Mouse (Mus musculus): Measurements from ENCODE around the gene Atp2b1. TPM values are rescaled to one million over a fixed set of nuclear protein-coding genes. Genes with fewer than 3 reads are reported as not detected.

The Atp2b1 gene
- polyA plus RNA-seq, 1 experiment from 2014 or later, result 90.4 TPM

DNA sequence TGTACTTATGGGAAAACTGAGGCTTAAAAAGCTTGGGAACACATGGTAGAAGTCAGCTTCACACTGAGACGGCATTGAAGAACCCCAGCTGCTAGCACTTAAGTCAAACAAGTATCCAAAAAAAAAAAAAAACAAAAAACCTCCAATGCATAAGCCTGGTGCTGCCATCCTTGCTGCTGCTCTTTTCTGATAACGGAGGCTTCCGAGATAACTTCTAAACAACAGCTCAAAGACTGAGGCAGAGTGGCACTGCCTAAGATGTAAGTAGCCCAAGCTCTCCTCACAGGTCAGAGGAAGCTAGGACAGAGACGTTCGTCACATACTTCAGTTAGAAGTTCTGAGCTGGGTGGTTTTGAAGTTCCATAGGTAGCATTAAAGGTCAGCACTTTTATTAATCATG lies 113.3 kb downstream of the Atp2b1 start:
- Histone ChIP-seq H3K9me3 (no peaks in the 10 kb centered on the region), H3K4me1 (replicated peaks) (no peaks in the 10 kb centered on the region), H3K4me3 (no peak overlapping the region), H3K36me3 (peaks cover 32% of the 10 kb centered on the region), H3K27ac (no peak overlapping the region), H3K27me3 (ENCODE audit: insufficient read depth, poor library complexity, severe bottlenecking) (no peaks in the 10 kb centered on the region)
- 93% methylated on average over 5 of the region's 5 CpGs for WGBS
- DNase-seq (ENCODE audit: low spot score), result no peak

DNA sequence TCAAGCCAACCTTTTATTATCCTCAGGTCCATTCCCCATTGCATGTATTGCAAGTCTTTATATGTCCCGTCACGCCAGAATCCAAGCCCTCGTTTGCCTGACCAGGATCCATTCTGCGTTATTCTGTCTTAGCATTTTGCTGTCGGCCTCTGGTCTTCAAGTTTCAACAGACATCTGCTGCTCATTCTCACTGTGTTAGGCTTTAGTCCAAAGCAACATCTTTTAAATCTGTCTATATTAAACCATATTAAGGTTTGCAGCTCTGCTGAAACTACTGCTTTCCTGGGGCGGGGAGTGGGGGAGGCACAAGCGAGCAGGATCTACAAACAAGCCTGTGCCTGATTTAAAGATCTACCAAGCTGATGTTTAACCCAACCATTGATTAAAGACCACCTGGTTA lies 115.6 kb downstream of the Atp2b1 start:
- H3K27me3 ChIP-seq (ENCODE audit: insufficient read depth, poor library complexity, severe bottlenecking), result no peaks in the 10 kb centered on the region
- no peaks in the 10 kb centered on the region for H3K4me1 ChIP-seq (replicated peaks)
- WGBS, result 92% methylated on average over 7 of the region's 7 CpGs
- peaks cover 21% of the 10 kb centered on the region for H3K36me3 ChIP-seq
- H3K9me3 ChIP-seq, result no peaks in the 10 kb centered on the region
- H3K27ac ChIP-seq, result no peak overlapping the region
- DNase-seq (ENCODE audit: low spot score), result no peak
- no peak overlapping the region for H3K4me3 ChIP-seq

DNA sequence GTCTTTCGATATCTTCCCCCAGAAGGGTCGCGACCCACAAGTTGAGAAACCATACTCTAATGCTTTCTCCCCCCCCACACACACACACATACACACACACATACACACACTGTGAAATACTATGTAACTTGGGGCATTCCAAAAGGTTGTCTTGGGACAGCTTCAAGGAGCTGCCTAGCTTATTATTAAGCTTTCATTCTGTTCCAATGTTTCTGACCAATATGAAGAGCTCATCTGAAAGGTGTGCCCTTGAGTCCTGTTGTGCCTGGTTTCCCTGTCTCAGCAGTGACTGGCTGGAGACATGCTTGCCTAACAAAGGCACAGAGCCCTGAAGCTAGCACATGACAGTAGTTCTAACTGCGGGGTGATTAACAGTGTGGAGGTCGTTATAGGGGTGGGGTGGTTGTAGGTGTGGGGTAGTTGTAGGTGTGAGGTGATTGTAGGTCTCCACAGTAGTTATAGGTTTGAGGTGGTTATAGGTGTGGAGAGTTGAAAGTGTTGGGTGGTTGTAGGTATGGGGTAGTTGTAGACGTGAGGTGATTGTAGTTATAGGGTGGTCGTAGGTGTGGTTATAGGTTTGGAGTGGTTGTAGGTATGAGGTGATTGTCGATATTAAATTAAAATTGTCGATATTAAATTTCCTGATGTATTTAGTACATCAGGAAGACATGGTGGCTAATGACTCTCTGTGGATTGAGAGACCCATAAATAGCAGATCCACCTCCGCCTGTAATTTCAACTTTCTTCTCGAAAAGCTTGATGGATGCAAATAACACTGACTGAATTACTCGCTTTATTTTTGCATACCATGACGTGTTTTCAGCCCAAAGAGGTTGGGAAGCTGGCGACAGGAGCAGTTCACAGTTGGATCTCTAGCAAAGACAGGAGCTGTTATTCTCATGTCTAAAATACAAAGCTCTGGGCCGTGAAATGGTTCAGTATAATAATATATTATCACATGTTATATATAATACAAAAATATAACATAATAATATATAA lies 119.9 kb downstream of the Atp2b1 start:
- WGBS, result 93% methylated on average over 15 of the region's 15 CpGs
- Histone ChIP-seq H3K27ac (no peak overlapping the region), H3K4me1 (replicated peaks) (peaks cover 6% of the 10 kb centered on the region), H3K9me3 (no peaks in the 10 kb centered on the region), H3K27me3 (ENCODE audit: insufficient read depth, poor library complexity, severe bottlenecking) (no peaks in the 10 kb centered on the region), H3K36me3 (no peaks in the 10 kb centered on the region), H3K4me3 (no peak overlapping the region)
- DNase-seq (ENCODE audit: low spot score), result no peak

DNA sequence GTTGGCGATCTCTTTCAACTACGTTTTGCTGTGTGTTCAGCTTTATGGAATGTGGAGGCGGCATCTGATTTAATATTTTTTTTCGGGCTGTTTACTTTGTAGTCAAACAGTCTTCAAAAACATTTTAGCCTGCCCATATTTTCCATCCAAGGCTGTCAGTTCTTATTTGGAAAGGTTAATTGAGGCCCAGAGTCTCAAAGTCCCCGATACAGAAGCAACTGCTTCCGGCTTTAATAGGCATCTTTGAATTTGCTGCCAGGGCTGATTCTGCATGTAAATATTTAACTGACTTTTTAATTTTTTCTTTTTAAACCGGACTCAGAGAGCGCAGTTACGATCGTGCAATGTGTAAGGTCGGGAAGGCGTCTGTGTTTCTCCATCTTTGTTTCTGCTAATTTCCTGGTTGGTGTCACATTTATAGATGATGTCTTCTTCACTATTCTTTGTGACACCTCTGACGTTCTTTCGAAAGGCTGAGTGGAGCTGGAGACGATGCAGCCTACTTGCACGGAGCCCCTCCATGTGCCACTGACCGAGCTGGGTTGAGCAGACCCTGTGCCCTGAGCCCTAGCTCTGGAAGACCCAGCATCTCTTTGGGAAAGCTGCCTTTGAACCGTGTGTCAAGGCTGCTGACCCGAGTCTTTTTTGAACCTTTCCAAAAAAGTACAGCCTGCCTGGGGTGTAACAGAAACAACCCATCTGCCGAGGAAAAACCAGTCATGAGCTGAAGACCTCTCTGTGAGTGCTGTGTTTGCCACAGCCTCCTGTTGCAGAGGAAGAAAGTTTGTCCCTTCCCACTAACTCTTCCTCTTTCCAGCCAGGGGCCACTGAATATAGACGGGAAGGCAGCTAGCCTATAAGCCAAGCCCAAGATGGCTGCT lies 123.2 kb downstream of the Atp2b1 start:
- DNase-seq (ENCODE audit: low spot score), result no peak
- no peaks in the 10 kb centered on the region for H3K27me3 ChIP-seq (ENCODE audit: insufficient read depth, poor library complexity, severe bottlenecking)
- 89% methylated on average over 21 of the region's 21 CpGs for WGBS
- no peaks in the 10 kb centered on the region for H3K36me3 ChIP-seq
- no peak overlapping the region for H3K27ac ChIP-seq
- no peaks in the 10 kb centered on the region for H3K9me3 ChIP-seq
- peaks cover 6% of the 10 kb centered on the region for H3K4me1 ChIP-seq (replicated peaks)
- no peak overlapping the region for H3K4me3 ChIP-seq

DNA sequence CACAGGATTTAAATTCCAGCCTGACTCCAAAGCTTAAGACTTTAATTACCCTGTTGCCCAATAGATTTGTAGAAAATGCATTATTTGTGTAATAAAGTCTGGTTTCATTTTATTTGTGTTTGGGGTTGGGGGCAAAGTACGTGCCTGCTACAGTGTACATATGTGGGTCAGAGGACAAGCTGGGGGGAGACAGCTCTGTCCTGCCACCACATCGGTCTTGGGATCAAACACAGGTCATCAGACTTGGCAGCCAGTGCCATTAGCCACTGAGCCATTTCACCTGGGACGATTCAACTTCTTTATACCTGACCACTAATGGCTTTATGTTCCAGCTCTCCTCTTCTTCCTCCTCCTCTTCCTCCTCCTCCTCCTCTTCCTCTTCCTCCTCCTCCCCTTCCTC lies 124.7 kb downstream of the Atp2b1 start:
- H3K4me3 ChIP-seq, result no peak overlapping the region
- H3K27me3 ChIP-seq (ENCODE audit: insufficient read depth, poor library complexity, severe bottlenecking), result no peaks in the 10 kb centered on the region
- H3K9me3 ChIP-seq, result no peaks in the 10 kb centered on the region
- H3K27ac ChIP-seq, result no peak overlapping the region
- H3K36me3 ChIP-seq, result no peaks in the 10 kb centered on the region
- no peak for DNase-seq (ENCODE audit: low spot score)
- peaks cover 6% of the 10 kb centered on the region for H3K4me1 ChIP-seq (replicated peaks)
- WGBS, result 89% methylated on average over 3 of the region's 3 CpGs

DNA sequence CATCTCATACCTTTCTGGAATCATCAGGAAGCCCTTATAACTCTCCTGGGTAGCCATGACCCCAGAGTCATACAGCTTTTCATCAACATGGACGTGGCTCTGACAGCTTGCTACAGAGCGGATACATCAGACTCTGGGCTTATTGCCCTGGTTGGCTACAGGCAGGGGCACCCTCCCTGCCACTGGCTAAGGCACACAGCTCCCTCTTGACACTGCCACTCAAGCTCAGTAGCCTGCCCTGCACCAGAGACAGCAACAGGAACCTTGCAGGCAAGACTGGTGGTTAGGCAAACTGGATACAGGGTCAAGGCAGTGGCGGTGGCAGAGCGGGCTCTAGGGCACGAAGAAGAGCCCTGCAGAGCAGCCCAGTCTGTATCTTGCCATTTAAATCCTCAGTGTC lies 126.0 kb downstream of the Atp2b1 start:
- Histone ChIP-seq H3K27ac (no peak overlapping the region), H3K4me1 (replicated peaks) (peaks cover 6% of the 10 kb centered on the region), H3K36me3 (no peaks in the 10 kb centered on the region), H3K4me3 (no peak overlapping the region), H3K27me3 (ENCODE audit: insufficient read depth, poor library complexity, severe bottlenecking) (no peaks in the 10 kb centered on the region), H3K9me3 (no peaks in the 10 kb centered on the region)
- DNase-seq (ENCODE audit: low spot score), result no peak
- WGBS, result 94% methylated on average over 5 of the region's 5 CpGs

DNA sequence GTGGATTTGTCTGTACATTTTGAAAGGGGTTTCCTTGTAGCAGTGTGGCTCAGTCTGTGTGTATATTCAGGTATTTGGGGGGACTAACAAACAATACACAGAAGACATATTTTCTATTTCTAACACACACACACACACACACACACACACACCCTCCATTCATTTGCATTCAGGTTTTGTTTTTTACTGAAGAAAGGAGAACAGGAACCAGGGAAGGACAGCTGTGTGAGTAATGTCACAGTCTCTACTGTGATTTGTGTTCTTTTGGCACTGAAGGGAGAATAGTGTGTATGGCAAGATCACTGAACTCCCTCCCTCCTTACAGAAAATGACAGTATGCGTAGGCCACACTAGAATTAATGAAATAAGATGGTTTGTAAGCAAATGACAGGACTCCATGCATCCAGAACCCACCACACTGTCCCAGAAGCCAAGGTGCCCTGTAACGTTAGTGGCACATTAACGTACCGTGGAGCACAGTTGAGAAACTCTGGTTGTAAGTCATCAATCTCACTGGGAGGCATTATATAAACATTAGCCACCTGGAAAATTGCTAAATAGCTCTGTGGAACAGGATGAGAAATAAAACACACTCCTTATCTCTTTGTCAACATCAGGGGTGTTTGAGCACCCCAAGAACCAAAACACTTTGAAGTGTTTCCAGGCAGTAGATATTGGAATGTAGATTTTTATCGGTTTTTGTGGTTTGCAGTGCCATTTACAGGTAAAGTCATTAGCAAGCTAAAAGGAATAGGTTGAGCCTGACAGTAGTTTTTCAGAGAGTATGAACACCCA lies 132.7 kb downstream of the Atp2b1 start:
- H3K4me3 ChIP-seq, result no peak overlapping the region
- H3K36me3 ChIP-seq, result no peaks in the 10 kb centered on the region
- 85% methylated on average over 5 of the region's 5 CpGs for WGBS
- no peaks in the 10 kb centered on the region for H3K9me3 ChIP-seq
- no peaks in the 10 kb centered on the region for H3K4me1 ChIP-seq (replicated peaks)
- no peak for DNase-seq (ENCODE audit: low spot score)
- H3K27ac ChIP-seq, result no peak overlapping the region
- H3K27me3 ChIP-seq (ENCODE audit: insufficient read depth, poor library complexity, severe bottlenecking), result no peaks in the 10 kb centered on the region

DNA sequence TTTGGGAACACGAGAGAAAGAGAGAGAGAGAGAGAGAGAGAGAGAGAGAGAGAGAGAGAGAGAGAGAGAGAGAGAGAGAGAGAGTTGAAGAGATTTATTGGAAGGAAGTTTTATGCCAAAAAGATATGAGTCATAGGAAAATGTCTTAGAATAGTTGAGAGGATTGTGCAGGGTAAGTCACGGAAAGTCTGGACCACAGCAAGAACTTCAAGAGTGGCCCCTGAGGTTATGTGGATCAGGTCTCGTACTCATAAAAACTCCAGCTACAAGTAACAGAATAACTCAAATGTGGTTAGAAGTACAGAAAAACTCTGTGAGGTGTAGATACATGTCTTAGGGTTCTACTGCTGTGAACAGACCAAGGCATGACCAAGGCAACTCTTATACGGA lies 133.3 kb downstream of the Atp2b1 start:
- DNase-seq (ENCODE audit: low spot score), result no peak
- 87% methylated on average over 4 of the region's 4 CpGs for WGBS
- H3K4me3 ChIP-seq, result no peak overlapping the region

DNA sequence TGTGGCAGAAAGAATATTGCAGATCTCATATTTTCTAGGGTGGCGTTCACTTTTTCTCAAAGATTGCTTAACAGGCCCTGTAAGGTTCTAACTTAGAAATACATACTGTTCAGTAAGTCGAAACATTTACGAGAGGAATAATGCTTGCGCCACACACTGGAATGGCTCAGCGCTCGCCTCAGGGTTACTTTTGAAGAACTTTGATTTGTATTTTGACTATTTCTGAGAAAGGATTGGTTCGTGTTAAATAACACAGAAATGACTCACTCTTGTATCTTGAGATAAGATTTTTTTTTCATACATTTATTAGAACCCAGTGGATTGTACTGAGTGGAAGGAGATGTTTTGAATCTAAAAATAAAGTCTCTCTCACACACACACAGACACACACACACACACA lies 135.9 kb downstream of the Atp2b1 start:
- Histone ChIP-seq H3K27ac (no peak overlapping the region), H3K27me3 (ENCODE audit: insufficient read depth, poor library complexity, severe bottlenecking) (no peaks in the 10 kb centered on the region), H3K4me1 (replicated peaks) (no peaks in the 10 kb centered on the region), H3K4me3 (no peak overlapping the region), H3K36me3 (no peaks in the 10 kb centered on the region), H3K9me3 (no peaks in the 10 kb centered on the region)
- DNase-seq (ENCODE audit: low spot score), result no peak
- 93% methylated on average over 7 of the region's 7 CpGs for WGBS

More for the DNA sequence above, 133.3 kb downstream of the Atp2b1 start:
- H3K27me3 ChIP-seq (ENCODE audit: insufficient read depth, poor library complexity, severe bottlenecking), result no peaks in the 10 kb centered on the region
- H3K36me3 ChIP-seq, result no peaks in the 10 kb centered on the region
- H3K9me3 ChIP-seq, result no peaks in the 10 kb centered on the region
- no peaks in the 10 kb centered on the region for H3K4me1 ChIP-seq (replicated peaks)
- no peak overlapping the region for H3K27ac ChIP-seq

DNA sequence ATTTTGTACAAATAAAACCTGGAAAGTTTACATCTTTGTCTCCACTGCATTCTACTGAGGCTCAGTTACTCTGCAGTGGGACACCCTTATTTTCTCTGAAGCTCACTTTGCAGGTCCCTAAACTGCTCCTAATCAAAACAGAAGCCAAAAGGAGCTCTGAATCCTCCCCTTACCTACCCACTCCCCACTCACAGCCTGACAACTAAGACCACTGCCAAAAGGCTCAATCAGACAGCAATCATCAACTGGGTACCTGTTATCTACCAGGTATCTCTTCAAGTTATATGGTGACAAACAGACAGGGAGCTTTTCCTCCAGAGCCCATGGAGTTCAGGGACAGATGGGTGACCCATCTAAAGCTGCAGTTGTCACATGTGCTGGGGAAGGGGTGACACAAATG lies 138.9 kb downstream of the Atp2b1 start:
- no peaks in the 10 kb centered on the region for H3K4me1 ChIP-seq (replicated peaks)
- H3K4me3 ChIP-seq, result no peak overlapping the region
- H3K36me3 ChIP-seq, result no peaks in the 10 kb centered on the region
- H3K27me3 ChIP-seq (ENCODE audit: insufficient read depth, poor library complexity, severe bottlenecking), result no peaks in the 10 kb centered on the region
- DNase-seq (ENCODE audit: low spot score), result no peak
- H3K27ac ChIP-seq, result no peak overlapping the region
- no peaks in the 10 kb centered on the region for H3K9me3 ChIP-seq

DNA sequence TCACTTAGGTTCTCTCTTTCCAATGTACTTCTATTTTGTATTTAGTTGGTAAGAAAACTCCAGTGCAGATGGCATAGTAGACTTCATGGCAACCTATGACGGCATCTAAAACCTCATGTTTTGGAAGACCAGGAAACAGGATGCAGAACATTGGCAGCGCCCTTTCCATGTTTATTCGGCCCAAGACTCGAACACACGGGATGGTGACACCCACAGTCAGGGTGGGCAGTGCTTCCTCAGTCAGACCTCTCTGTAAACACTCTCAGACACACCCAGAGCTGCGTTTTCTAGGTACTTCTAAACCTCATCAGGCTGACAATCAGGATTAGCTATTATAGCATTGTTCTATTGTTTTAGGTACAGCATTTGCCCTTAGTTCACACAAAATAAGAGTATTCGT lies 146.4 kb downstream of the Atp2b1 start:
- 88% methylated on average over 7 of the region's 7 CpGs for WGBS
- H3K27ac ChIP-seq, result no peak overlapping the region
- H3K4me1 ChIP-seq (replicated peaks), result no peaks in the 10 kb centered on the region
- H3K4me3 ChIP-seq, result no peak overlapping the region
- no peaks in the 10 kb centered on the region for H3K36me3 ChIP-seq
- no peak for DNase-seq (ENCODE audit: low spot score)
- H3K27me3 ChIP-seq (ENCODE audit: insufficient read depth, poor library complexity, severe bottlenecking), result no peaks in the 10 kb centered on the region
- no peaks in the 10 kb centered on the region for H3K9me3 ChIP-seq

DNA sequence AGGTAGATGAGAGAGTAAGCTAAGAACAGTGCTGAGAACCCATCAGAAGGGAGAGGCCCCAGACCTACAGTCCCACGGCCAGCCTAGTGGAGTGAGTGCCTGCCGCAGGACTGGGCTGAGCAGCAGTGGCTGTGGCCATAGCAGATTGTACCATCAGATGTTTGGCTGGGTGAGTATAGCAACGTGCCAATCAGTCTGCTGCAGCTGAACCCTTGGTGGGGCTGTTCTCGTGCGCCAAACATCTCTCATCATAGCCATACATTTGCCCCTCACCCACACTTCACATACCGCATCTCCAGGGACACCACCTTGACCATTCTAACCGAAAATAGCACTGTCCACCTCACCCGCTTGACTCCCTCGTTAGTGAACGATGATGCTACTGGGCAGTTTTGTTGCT lies 147.2 kb downstream of the Atp2b1 start:
- Histone ChIP-seq H3K9me3 (no peaks in the 10 kb centered on the region), H3K27ac (no peak overlapping the region), H3K36me3 (no peaks in the 10 kb centered on the region), H3K4me3 (no peak overlapping the region), H3K4me1 (replicated peaks) (no peaks in the 10 kb centered on the region), H3K27me3 (ENCODE audit: insufficient read depth, poor library complexity, severe bottlenecking) (no peaks in the 10 kb centered on the region)
- WGBS, result 93% methylated on average over 10 of the region's 10 CpGs
- DNase-seq (ENCODE audit: low spot score), result no peak

Measured in hindbrain, embryonic 10.5 days (tissue).